Comparison of ENCODE assay signal across 9 mouse cellular contexts in the genomic region with DNA sequence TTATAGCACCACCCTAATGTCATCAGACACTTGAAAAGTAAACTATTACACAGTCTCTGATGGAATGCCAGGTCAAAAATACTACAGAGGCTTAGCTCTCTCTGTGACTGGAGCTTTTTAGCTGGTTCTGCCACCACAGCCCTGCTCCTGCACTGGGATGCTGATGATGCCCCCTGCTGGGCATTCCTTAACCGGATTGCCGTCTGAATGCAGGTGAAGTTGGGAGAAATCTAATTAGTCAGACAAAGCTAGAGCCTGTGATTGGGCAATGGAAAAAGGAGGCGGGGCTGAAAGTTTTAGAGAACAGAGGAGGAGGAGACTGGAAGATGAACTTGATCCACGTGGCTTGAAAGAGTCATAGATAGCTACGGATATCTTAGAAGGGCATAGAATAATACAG. TPM values are rescaled to one million over a fixed set of nuclear protein-coding genes. Genes with fewer than 3 reads are reported as not detected.
A peak's percentile ranks its signal among the peaks of the same experiment; 100 is the strongest.
DNase-seq lines count a peak whose midpoint lies in the region; ATAC-seq and TF ChIP-seq lines count a peak whose summit lies in the region.
"Had no signal": no experiment of that assay in that cellular context is flagged by ENCODE, and none has a peak within 500 bp of the region (broad histone marks: within the 10 kb centered on the region; RNA-seq: fewer than 3 reads in every experiment).

No protein-coding gene starts in this region.

- no peak overlapping the region for H3K27ac ChIP-seq in heart, embryonic 12.5 days (ENCODE audit: poor library complexity, severe bottlenecking)
- no peak overlapping the region for H3K27ac ChIP-seq in thymus, adult 2 months (ENCODE audit: control insufficient read depth, insufficient read depth, low read length)
- H3K27ac ChIP-seq: embryonic facial prominence, embryonic 12.5 days had no signal

- no peaks in the 10 kb centered on the region for H3K36me3 ChIP-seq in heart, embryonic 12.5 days
- no peaks in the 10 kb centered on the region for H3K36me3 ChIP-seq in E14TG2a.4 (ENCODE audit: insufficient read depth, low read length)
- no peaks in the 10 kb centered on the region for H3K36me3 ChIP-seq in thymus, adult 2 months (ENCODE audit: control insufficient read depth, insufficient read depth, low read length)
- H3K36me3 ChIP-seq: embryonic facial prominence, embryonic 12.5 days had no signal

- no peaks in the 10 kb centered on the region for H3K9me3 ChIP-seq in heart, embryonic 12.5 days (replicated peaks)
- H3K9me3 ChIP-seq in E14TG2a.4 (ENCODE audit: low read length): no peaks in the 10 kb centered on the region
- H3K9me3 ChIP-seq: embryonic facial prominence, embryonic 12.5 days had no signal

- no peak overlapping the region for H3K4me2 ChIP-seq in heart, embryonic 12.5 days
- H3K4me2 ChIP-seq: embryonic facial prominence, embryonic 12.5 days had no signal

- WGBS in heart, embryonic 12.5 days: 15% methylated on average over 5 of the region's 5 CpGs
- WGBS in thymus, adult 2 months: 16% methylated on average over 5 of the region's 5 CpGs

- H3K9ac ChIP-seq in heart, embryonic 12.5 days: no peak overlapping the region
- H3K9ac ChIP-seq: embryonic facial prominence, embryonic 12.5 days had no signal

- TF ChIP-seq CTCF in E14TG2a.4 (conservative IDR thresholded peaks at IDR 0.05; ENCODE audit: low read length): peak; percentile 34; the same call in 1 of the 2 replicates
- peak; percentile 45; the same call in 1 of the 2 replicates for TF ChIP-seq CTCF in thymus, adult 2 months (IDR thresholded peaks at IDR 0.05; ENCODE audit: borderline replicate concordance, control insufficient read depth, extremely low read depth, insufficient read depth, low read length, poor library complexity)

- no peak for ATAC-seq in heart, embryonic 12.5 days (ENCODE audit: insufficient number of reproducible peaks, low FRiP score)
- peak; percentile 69 for ATAC-seq in megakaryocyte, adult 5-6 weeks (ENCODE audit: poor library complexity, severe bottlenecking)

- no peaks in the 10 kb centered on the region for H3K27me3 ChIP-seq in heart, embryonic 12.5 days (replicated peaks)
- H3K27me3 ChIP-seq in E14TG2a.4 (ENCODE audit: insufficient read depth, low read length): no peaks in the 10 kb centered on the region
- no peaks in the 10 kb centered on the region for H3K27me3 ChIP-seq in thymus, adult 2 months (ENCODE audit: control insufficient read depth, insufficient read depth, low read length)
- H3K27me3 ChIP-seq: embryonic facial prominence, embryonic 12.5 days had no signal

- TF ChIP-seq POLR2A in thymus, adult 2 months (IDR thresholded peaks at IDR 0.05; ENCODE audit: control insufficient read depth, extremely low read depth, insufficient read depth, low read length, poor library complexity): no peak

- no peaks in the 10 kb centered on the region for H3K4me1 ChIP-seq in heart, embryonic 12.5 days (replicated peaks)
- H3K4me1 ChIP-seq in E14TG2a.4 (replicated peaks; ENCODE audit: low read depth, low read length): peaks cover 3% of the 10 kb centered on the region; the same call in 1 of the 2 replicates
- H3K4me1 ChIP-seq in thymus, adult 2 months (replicated peaks; ENCODE audit: control insufficient read depth, insufficient read depth, low read length): no peaks in the 10 kb centered on the region
- H3K4me1 ChIP-seq: embryonic facial prominence, embryonic 12.5 days had no signal

- DNase-seq in heart, adult 11 months: peak; percentile 92
- DNase-seq in c-Kit-negative CD71-positive TER-119-positive erythroid progenitor cells, embryonic 14.5 days (ENCODE audit: low read depth, low spot score): peak; percentile 3
- DNase-seq in heart, adult 9 months (ENCODE audit: low spot score in 2 of 2): peak; percentile 8 to 36
- DNase-seq in kidney, postnatal 10 days: peak; percentile 75
- peak; percentile 61 for DNase-seq in thymus, adult 2 months

- H3K4me3 ChIP-seq in heart, embryonic 12.5 days: no peak overlapping the region
- H3K4me3 ChIP-seq in E14TG2a.4 (replicated peaks; ENCODE audit: low read length): no peak overlapping the region
- no peak overlapping the region for H3K4me3 ChIP-seq in thymus, adult 2 months (ENCODE audit: control insufficient read depth, insufficient read depth, low read length)
- H3K4me3 ChIP-seq: embryonic facial prominence, embryonic 12.5 days had no signal

RNA-seq across cellular contexts. Expression of gene Gm5868, which starts 13.7 kb away (rescaled TPM):
- not detected in 2 replicates for polyA plus RNA-seq in heart, embryonic 12.5 days (2016; fragmentation: Nextera tagmentation; extraction: Ambion mirVana)
- not detected in 2 replicates for total RNA-seq in megakaryocyte, adult 5-6 weeks (2015)
- total RNA-seq in megakaryocyte, adult 5-6 weeks (2017): not detected in 2 replicates
- 0.15 TPM in 2 replicates for polyA plus RNA-seq in thymus, adult 2 months (2012; rRNA removed)

RNA-seq across cellular contexts. Expression of gene Zar1, which starts 20.0 kb away (rescaled TPM):
- polyA plus RNA-seq in heart, embryonic 12.5 days (2016; fragmentation: Nextera tagmentation; extraction: Ambion mirVana): 0.27 and 0.35 TPM in 2 replicates
- not detected in 2 replicates for total RNA-seq in megakaryocyte, adult 5-6 weeks (2015)
- total RNA-seq in megakaryocyte, adult 5-6 weeks (2017): not detected in 2 replicates
- 0.66 and 1.2 TPM in 2 replicates for polyA plus RNA-seq in thymus, adult 2 months (2012; rRNA removed)

RNA-seq across cellular contexts. Expression of gene Nfxl1, which starts 41.5 kb away (rescaled TPM):
- 16.8 and 17.6 TPM in 2 replicates for polyA plus RNA-seq in heart, embryonic 12.5 days (2016; fragmentation: Nextera tagmentation; extraction: Ambion mirVana)
- 18.5 and 24.1 TPM in 2 replicates for total RNA-seq in megakaryocyte, adult 5-6 weeks (2015)
- total RNA-seq in megakaryocyte, adult 5-6 weeks (2017): 12.8 and 17.7 TPM in 2 replicates
- polyA plus RNA-seq in thymus, adult 2 months (2012; rRNA removed): 6.3 and 7.8 TPM in 2 replicates

RNA-seq across cellular contexts. Expression of gene Cnga1, which starts 43.1 kb away (rescaled TPM):
- polyA plus RNA-seq in heart, embryonic 12.5 days (2016; fragmentation: Nextera tagmentation; extraction: Ambion mirVana): not detected in 2 replicates
- 0.07 TPM in 1 of 2 replicates, not detected in the other for total RNA-seq in megakaryocyte, adult 5-6 weeks (2015)
- total RNA-seq in megakaryocyte, adult 5-6 weeks (2017): 0.18 and 0.61 TPM in 2 replicates
- polyA plus RNA-seq in thymus, adult 2 months (2012; rRNA removed): 1.4 and 1.6 TPM in 2 replicates
- polyA plus RNA-seq: embryonic facial prominence, embryonic 12.5 days had no signal

RNA-seq across cellular contexts. Expression of gene Nipal1, which starts 46.6 kb away (rescaled TPM):
- polyA plus RNA-seq in heart, embryonic 12.5 days (2016; fragmentation: Nextera tagmentation; extraction: Ambion mirVana): 0.24 TPM in 1 of 2 replicates, not detected in the other
- total RNA-seq in megakaryocyte, adult 5-6 weeks (2015): 0.02 and 0.30 TPM in 2 replicates
- 1.1 and 1.6 TPM in 2 replicates for total RNA-seq in megakaryocyte, adult 5-6 weeks (2017)
- 1.6 and 1.7 TPM in 2 replicates for polyA plus RNA-seq in thymus, adult 2 months (2012; rRNA removed)

Comparison
In these comparisons a context has a peak if more than half of its experiments do, and no peak if none do; other contexts are left out.
1. DNase-seq: peak in every context shown above with its lines; median percentile 92 in heart, adult 11 months; 75 in kidney, postnatal 10 days; 61 in thymus, adult 2 months; 22 in heart, adult 9 months; 3 in c-Kit-negative CD71-positive TER-119-positive erythroid progenitor cells, embryonic 14.5 days.